Mouse (Mus musculus): Measurements from ENCODE around the gene Gpatch1. TPM values are rescaled to one million over a fixed set of nuclear protein-coding genes. Genes with fewer than 3 reads are reported as not detected.
"Not testable (repeated sequence)": the region's sequence is repeated elsewhere in the genome, so short reads cannot be mapped to it uniquely, and the experiment has no call there.

Gene Gpatch1
- polyA plus RNA-seq, 1 experiment from 2014 or later, result 19.3 TPM

DNA sequence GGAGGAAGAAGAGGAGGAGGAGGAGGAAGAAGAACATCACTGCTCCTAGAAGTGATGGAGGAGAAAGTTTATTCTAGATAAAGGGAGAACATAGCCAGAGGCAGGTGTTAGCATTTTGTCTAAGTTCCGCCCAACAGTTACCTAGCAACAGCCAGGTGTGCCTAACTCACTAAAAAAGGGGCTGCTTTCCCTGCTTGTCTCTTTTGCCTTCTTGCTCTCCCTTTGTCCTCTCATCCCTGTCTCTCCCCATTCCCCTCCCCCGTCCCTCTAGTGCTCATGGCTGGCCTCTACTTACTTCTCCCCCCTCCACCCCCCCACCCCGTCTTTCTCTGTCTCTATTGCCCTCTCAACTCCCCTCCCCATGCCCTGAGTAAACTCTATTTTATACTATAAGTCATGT, 3.9 kb upstream of the Gpatch1 start:
- Histone ChIP-seq H3K27ac (replicated peaks) (no peak overlapping the region), H3K9me3 (replicated peaks) (no peaks in the 10 kb centered on the region), H3K4me1 (peaks cover 12% of the 10 kb centered on the region), H3K4me3 (replicated peaks) (no peak overlapping the region), H3K9ac (replicated peaks) (no peak overlapping the region), H3K27me3 (replicated peaks) (no peaks in the 10 kb centered on the region), H3K36me3 (no peaks in the 10 kb centered on the region), H3K4me2 (no peak overlapping the region)
- whole genome bisulfite sequencing, result 54% methylated on average over 3 of the region's 3 CpGs
- ATAC-seq (ENCODE audit: low FRiP score), result no peak

GRCm38 (mm10) chr7:35319755-35320154, 1.5 kb upstream of the Gpatch1 start:
- no peak overlapping the region for H3K4me3 ChIP-seq (replicated peaks)
- H3K27me3 ChIP-seq (replicated peaks), result no peaks in the 10 kb centered on the region
- WGBS, result 84% methylated on average over 4 of the region's 4 CpGs
- ATAC-seq (ENCODE audit: low FRiP score), result no peak
- H3K9ac ChIP-seq (replicated peaks), result no peak overlapping the region
- no peaks in the 10 kb centered on the region for H3K36me3 ChIP-seq
- H3K4me2 ChIP-seq, result no peak overlapping the region
- H3K4me1 ChIP-seq, result peaks cover 19% of the 10 kb centered on the region
- no peak overlapping the region for H3K27ac ChIP-seq (replicated peaks)
- no peaks in the 10 kb centered on the region for H3K9me3 ChIP-seq (replicated peaks)

DNA sequence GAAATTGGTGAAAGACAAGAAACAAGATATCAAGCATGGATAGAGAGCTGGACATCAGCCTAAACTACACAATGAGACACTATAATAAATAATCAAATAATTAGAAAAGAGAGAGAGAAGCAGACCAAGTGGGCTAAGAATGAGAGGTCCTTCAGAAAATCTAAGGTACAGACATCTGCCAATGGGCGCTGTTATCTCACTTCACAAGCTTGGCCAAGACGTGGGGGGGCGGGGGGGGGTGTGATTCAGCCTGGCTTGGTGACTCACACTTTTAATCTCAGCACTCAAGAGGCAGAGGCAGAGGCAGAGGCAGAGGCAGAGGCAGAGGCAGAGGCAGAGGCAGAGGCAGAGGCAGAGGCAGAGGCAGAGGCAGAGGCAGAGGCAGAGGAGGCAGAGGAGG, 981 bp upstream of the Gpatch1 start:
- 64% methylated on average over 3 of the region's 3 CpGs for WGBS
- not testable (repeated sequence) for H3K27me3 ChIP-seq (replicated peaks); H3K4me2 ChIP-seq

GRCm38 (mm10) chr7:35314156-35314555, 4.1 kb downstream of the Gpatch1 start:
- peaks cover 11% of the 10 kb centered on the region for H3K36me3 ChIP-seq
- H3K4me2 ChIP-seq, result no peak overlapping the region
- H3K4me1 ChIP-seq, result peaks cover 14% of the 10 kb centered on the region
- no peak for ATAC-seq (ENCODE audit: low FRiP score)
- H3K27ac ChIP-seq (replicated peaks), result no peak overlapping the region
- H3K9me3 ChIP-seq (replicated peaks), result no peaks in the 10 kb centered on the region
- H3K9ac ChIP-seq (replicated peaks), result no peak overlapping the region
- no peak overlapping the region for H3K4me3 ChIP-seq (replicated peaks)
- H3K27me3 ChIP-seq (replicated peaks), result no peaks in the 10 kb centered on the region

More for the DNA sequence above, 981 bp upstream of the Gpatch1 start:
- not testable (repeated sequence) for H3K36me3 ChIP-seq; H3K9ac ChIP-seq (replicated peaks); ATAC-seq (ENCODE audit: low FRiP score); H3K4me3 ChIP-seq (replicated peaks); H3K27ac ChIP-seq (replicated peaks); H3K9me3 ChIP-seq (replicated peaks)
- peaks cover 19% of the 10 kb centered on the region for H3K4me1 ChIP-seq

GRCm38 (mm10) chr7:35311214-35311613, 7.0 kb downstream of the Gpatch1 start:
- H3K36me3 ChIP-seq, result peaks cover 40% of the 10 kb centered on the region
- H3K9me3 ChIP-seq (replicated peaks), result no peaks in the 10 kb centered on the region
- ATAC-seq (ENCODE audit: low FRiP score), result no peak
- no peaks in the 10 kb centered on the region for H3K4me1 ChIP-seq
- H3K9ac ChIP-seq (replicated peaks), result no peak overlapping the region
- H3K27me3 ChIP-seq (replicated peaks), result no peaks in the 10 kb centered on the region
- no peak overlapping the region for H3K4me2 ChIP-seq
- H3K27ac ChIP-seq (replicated peaks), result no peak overlapping the region
- H3K4me3 ChIP-seq (replicated peaks), result no peak overlapping the region
- WGBS, result 93% methylated on average over 3 of the region's 3 CpGs

DNA sequence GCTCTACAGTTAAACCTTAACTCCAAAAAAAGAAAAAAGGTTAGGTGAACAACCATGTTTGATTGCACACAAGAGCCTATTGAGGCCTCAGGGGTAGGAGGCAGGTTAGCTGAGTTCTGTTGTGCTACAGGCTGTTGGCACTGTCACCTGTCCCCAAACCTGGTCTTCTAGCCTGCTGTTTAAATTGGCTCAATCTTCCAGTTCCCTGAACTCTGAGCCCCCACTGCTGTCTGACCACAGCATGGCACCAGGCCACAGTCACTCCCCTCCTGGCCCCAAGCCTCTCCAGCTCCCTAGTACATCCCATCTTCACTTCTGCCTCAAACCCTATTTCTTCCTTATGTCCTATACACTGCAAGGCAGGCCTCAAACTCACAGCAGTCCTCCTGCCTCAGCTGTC, 17.4 kb downstream of the Gpatch1 start:
- Histone ChIP-seq H3K36me3 (peaks cover 72% of the 10 kb centered on the region), H3K27me3 (replicated peaks) (no peaks in the 10 kb centered on the region), H3K9me3 (replicated peaks) (no peaks in the 10 kb centered on the region), H3K4me1 (no peaks in the 10 kb centered on the region), H3K4me2 (no peak overlapping the region), H3K4me3 (replicated peaks) (no peak overlapping the region), H3K27ac (replicated peaks) (no peak overlapping the region), H3K9ac (replicated peaks) (no peak overlapping the region)
- ATAC-seq (ENCODE audit: low FRiP score), result no peak

DNA sequence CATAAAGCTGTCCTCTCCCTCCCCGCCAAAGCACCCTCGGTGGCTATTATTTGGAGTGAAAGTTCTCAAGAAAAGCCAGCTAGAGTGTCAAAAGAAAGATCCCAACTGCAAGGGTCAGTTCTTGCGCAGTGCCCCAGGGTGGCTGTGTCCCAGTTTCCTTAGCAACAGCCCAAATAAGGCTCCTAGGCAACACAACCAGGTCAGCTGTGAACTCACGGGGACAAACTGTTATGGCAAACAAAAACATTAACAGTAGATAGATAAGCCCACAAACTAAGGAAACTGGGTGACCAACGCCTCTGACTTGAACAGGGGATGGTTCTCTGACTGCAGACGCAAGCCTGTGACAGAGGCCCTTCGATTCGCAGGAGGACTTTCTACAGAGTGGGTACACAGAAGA, 18.6 kb downstream of the Gpatch1 start:
- WGBS, result 56% methylated on average over 8 of the region's 8 CpGs
- ATAC-seq (ENCODE audit: low FRiP score), result no peak

DNA sequence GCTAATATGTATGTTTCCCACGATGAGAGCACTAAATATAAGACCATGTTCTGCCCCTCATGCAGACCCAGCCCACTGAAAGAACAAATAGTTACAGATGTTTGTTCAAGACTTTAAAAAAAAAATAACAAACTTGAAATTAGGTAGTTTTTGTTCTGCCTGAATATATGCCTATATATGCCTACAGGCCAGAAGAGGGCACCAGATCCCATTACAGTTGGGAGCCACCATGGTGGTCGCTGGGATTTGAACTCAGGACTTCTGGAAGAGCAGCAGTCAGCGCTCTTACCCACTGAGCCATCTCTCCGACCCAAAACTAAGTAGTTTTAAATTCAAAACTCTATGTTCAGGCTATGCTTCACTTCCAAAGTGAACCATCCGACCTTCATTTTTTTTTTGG, 20.4 kb downstream of the Gpatch1 start:
- Histone ChIP-seq H3K27ac (replicated peaks) (no peak overlapping the region), H3K4me3 (replicated peaks) (no peak overlapping the region), H3K4me1 (no peaks in the 10 kb centered on the region), H3K9me3 (replicated peaks) (no peaks in the 10 kb centered on the region), H3K4me2 (no peak overlapping the region), H3K27me3 (replicated peaks) (no peaks in the 10 kb centered on the region), H3K9ac (replicated peaks) (no peak overlapping the region), H3K36me3 (peaks cover 78% of the 10 kb centered on the region)
- 90% methylated on average over 5 of the region's 5 CpGs for WGBS
- ATAC-seq (ENCODE audit: low FRiP score), result no peak

More for the DNA sequence above, 18.6 kb downstream of the Gpatch1 start:
- Histone ChIP-seq H3K4me3 (replicated peaks) (no peak overlapping the region), H3K27me3 (replicated peaks) (no peaks in the 10 kb centered on the region), H3K27ac (replicated peaks) (no peak overlapping the region), H3K4me2 (no peak overlapping the region), H3K9ac (replicated peaks) (no peak overlapping the region), H3K36me3 (peaks cover 72% of the 10 kb centered on the region), H3K9me3 (replicated peaks) (no peaks in the 10 kb centered on the region), H3K4me1 (no peaks in the 10 kb centered on the region)

GRCm38 (mm10) chr7:35295631-35296030, 22.6 kb downstream of the Gpatch1 start:
- H3K4me1 ChIP-seq, result no peaks in the 10 kb centered on the region
- H3K27me3 ChIP-seq (replicated peaks), result no peaks in the 10 kb centered on the region
- H3K4me2 ChIP-seq, result no peak overlapping the region
- no peak overlapping the region for H3K4me3 ChIP-seq (replicated peaks)
- no peaks in the 10 kb centered on the region for H3K9me3 ChIP-seq (replicated peaks)
- H3K9ac ChIP-seq (replicated peaks), result no peak overlapping the region
- WGBS, result 98% methylated on average over 2 of the region's 2 CpGs
- no peak for ATAC-seq (ENCODE audit: low FRiP score)
- H3K27ac ChIP-seq (replicated peaks), result no peak overlapping the region
- H3K36me3 ChIP-seq, result peaks cover 78% of the 10 kb centered on the region

GRCm38 (mm10) chr7:35293464-35293863, 24.8 kb downstream of the Gpatch1 start:
- H3K36me3 ChIP-seq, result peaks cover 83% of the 10 kb centered on the region
- ATAC-seq (ENCODE audit: low FRiP score), result no peak
- 87% methylated on average over 13 of the region's 13 CpGs for WGBS

GRCm38 (mm10) chr7:35278933-35279332, 39.3 kb downstream of the Gpatch1 start:
- no peak overlapping the region for H3K4me3 ChIP-seq (replicated peaks)
- peaks cover 85% of the 10 kb centered on the region for H3K36me3 ChIP-seq
- no peak for ATAC-seq (ENCODE audit: low FRiP score)
- 91% methylated on average over 3 of the region's 3 CpGs for WGBS
- H3K27me3 ChIP-seq (replicated peaks), result no peaks in the 10 kb centered on the region
- H3K27ac ChIP-seq (replicated peaks), result no peak overlapping the region
- H3K9ac ChIP-seq (replicated peaks), result no peak overlapping the region
- no peak overlapping the region for H3K4me2 ChIP-seq
- no peaks in the 10 kb centered on the region for H3K4me1 ChIP-seq
- peaks cover 26% of the 10 kb centered on the region for H3K9me3 ChIP-seq (replicated peaks)

More at GRCm38 (mm10) chr7:35293464-35293863, 24.8 kb downstream of the Gpatch1 start:
- Histone ChIP-seq H3K9ac (replicated peaks) (no peak overlapping the region), H3K27ac (replicated peaks) (no peak overlapping the region), H3K4me3 (replicated peaks) (no peak overlapping the region), H3K4me2 (no peak overlapping the region), H3K27me3 (replicated peaks) (no peaks in the 10 kb centered on the region), H3K9me3 (replicated peaks) (no peaks in the 10 kb centered on the region), H3K4me1 (no peaks in the 10 kb centered on the region)

DNA sequence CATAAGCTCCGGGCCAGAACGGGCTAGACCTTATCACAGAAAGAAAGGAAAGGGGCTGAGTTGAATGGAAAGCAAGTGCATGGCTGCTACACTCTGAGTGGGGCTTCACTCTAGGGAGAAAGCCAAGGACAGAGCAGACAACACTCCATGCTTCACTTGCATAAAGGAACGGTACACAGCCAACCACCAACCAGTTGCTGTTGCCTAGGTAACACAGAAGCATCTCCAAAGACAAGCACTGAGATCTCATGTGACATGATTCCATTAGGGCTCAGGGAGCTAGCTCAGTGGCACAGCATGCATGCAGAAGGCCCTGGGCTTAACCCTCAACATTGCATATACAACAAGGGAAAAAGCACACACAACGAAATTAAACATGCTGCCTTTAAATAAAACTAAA, 40.8 kb downstream of the Gpatch1 start:
- Histone ChIP-seq H3K9me3 (replicated peaks) (peaks cover 26% of the 10 kb centered on the region), H3K27me3 (replicated peaks) (no peaks in the 10 kb centered on the region), H3K9ac (replicated peaks) (no peak overlapping the region), H3K27ac (replicated peaks) (no peak overlapping the region), H3K36me3 (peaks cover 72% of the 10 kb centered on the region), H3K4me1 (no peaks in the 10 kb centered on the region), H3K4me3 (replicated peaks) (no peak overlapping the region), H3K4me2 (no peak overlapping the region)
- 53% methylated on average over 4 of the region's 4 CpGs for WGBS
- no peak for ATAC-seq (ENCODE audit: low FRiP score)
